Mouse (Mus musculus) kidney, postnatal 14 days (tissue): Measurements from ENCODE around the gene Mettl26.

ENCODE experiments used
- DNase-seq: peaks from one replicate; pipeline ENCODE4 v3.0.0; 2022; ENCODE audit warnings: mixed read lengths

The Mettl26 gene

DNA sequence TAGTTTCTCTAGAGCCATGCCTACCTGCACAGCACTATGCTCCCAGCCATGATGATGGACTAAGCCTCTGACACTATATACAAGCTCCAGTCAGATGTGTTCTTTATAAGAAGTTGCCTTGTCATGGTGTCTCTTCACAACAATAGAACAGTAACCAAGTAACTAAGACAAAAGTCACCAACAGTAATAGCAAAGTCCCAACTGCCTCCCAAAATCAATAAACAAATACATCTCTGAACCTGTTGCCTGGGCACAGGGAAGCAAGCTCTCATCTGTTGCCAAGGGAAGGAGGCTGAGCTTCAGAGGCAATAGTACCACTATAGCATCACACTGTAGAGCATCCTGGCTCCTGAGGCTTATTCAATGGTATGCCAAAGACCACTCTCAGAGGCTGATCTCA, 11.9 kb downstream of the Mettl26 start:
- DNase-seq: no peak

DNA sequence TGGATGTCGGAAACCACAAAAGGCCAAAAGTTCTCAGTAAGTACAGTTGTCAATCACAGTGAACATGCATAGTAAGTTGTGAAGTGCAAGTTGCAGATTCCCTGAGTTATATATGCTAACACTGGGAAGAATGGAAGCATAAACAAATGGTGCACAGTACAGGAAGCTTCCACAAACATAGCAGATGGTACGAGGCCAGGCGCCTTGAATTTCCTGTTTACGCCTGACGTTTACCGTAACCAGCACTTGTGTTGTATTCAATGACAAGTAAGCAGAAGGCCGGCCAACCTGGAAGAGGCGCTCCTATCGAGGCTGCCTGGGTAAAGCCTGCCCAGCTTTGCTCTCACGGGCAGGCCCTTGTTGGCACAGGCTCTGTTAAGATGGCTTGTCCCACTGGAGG, 12.6 kb downstream of the Mettl26 start:
- DNase-seq: no peak

DNA sequence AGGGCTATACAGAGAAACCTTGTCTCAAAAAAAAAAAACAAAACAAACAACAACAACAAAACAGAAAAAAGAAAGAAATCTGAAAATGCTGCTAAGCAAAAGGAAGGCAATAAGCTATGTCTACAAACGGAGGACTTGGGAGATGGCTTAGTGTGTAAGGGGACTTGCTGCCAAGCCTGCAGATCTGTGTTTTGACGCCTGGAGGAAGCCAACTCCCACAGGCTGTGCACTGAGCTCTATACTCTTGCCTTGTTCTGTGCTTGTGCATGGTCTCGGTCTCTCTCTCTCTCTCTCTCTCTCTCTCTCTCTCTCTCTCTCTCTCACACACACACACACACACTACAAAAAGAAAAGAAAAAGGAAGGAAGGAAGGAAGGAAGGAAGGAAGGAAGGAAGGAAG, 14.0 kb downstream of the Mettl26 start:
- DNase-seq: no peak

DNA sequence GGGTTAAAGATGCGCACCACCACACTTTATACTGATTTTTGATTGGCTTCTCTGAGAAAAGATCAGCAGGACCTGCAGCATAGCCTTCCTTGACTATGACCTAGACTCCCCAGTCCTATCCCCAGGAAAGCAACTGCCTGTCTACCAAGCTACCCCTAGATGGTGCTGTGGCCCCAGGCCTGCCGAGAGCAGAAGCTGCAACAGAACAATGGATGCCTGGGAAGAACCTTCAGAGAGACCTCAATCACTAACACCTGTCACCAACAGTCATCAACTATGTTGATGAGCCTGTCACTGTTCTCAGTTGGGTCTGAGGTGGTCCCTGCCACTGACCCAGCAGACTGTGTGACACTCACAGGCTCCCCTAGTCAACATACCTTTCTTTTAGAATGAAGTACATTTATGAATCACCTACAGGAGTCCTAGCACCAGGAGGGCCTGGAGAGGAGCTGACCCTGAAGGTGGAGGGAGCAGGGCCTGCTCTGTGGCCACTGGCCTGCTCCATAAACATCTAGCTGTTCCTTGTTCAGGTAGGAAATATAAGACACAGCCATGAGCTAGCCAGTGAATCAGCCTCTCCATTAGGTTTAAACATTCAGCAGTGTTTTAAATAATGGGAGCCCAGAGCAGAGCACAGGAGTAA, 19.2 kb downstream of the Mettl26 start:
- DNase-seq: peak; percentile 80

DNA sequence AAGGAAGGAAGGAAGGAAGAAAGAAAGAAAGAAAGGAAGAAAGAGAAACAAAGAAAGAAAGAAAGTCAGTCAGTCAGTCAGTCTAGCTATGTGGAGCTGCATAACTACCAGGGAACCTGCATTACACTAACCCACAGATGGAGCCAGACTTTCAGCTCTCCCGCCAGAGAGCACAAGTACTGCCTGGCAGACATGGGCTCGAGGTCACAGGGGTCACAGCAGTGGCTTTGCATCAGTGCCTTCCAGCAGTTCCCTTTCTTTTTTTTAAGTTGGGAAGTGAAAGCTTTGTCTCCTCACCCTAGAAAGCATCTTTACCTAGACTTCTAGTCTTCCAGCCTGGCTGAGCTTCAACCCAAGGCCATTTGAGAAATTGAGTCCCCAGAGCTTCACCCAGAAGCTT, 20.5 kb downstream of the Mettl26 start:
- peak; percentile 61 for DNase-seq

DNA sequence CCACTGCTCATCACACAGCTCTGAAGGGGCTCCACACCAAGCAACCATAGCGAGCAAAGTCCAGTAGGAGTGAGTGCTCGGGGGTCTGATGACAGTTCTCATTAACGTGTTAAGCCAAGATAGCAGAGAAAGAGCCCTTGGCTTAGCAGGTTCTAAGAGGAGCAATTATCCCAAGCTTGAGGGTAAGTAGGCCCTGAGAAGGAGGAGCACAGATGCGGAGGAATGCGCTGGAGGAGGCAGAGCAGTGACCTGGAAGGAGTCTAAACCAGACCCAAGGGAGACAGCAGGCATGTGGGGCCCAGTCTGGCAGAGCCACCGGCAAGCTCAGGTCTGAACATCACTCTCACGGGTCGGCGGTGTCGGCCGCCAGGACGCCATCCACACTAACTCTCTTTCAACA, 21.0 kb downstream of the Mettl26 start:
- DNase-seq: no peak

DNA sequence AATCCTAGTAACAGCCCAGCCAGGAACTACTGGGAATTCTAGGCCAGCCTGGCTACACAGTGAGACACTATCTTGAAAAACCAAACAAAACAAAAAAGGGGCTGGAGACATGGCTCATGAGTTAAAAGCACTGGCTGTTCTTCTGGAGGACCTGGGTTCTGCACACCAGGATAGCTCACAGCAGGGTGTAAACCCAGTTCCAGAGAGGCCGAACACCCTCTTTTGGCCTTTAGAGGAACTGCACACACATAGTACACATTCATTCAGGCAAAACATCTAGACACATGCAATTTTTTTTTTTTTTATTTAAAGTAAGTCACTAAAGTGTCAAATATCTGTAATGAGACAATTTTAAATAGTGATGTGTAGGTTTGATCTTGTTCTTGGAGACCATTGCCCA, 25.3 kb downstream of the Mettl26 start:
- DNase-seq: no peak

DNA sequence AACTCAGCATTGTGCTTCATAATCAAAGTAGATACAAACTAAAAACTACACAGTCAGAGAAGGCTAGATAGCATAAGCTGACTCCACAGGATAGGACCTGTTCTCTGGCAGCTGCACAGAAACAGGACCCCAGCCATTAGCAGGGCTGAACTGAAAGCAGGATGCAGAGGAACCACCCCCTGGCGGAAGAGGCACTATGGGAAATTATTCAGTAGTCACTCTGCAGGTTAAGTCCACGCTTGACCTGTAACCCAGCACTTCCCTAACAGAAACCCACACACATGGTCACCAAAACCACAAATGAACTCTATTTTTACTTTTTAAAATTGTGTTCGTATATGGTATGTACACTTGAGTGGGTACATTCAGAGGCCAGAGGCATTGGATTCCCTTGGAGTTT, 28.2 kb downstream of the Mettl26 start:
- DNase-seq: no peak

DNA sequence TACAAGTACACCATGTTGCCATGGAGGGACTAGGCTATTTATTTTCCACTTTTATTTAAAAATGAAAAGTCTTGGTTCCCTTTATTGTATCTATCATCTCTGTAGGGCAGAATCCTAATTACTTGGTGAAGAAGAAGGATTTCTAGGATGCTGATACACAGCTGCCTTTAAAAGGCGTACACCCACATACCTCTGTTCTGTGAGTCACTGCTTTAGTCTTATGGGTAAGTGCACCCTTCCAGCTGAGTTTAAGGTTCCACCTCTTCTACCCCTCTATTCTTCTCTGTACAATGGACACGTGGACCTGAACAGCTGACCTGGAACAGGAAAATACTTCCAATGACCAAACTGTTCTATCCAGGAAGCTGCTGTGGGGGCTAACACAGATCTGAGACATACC, 32.8 kb downstream of the Mettl26 start:
- no peak for DNase-seq

DNA sequence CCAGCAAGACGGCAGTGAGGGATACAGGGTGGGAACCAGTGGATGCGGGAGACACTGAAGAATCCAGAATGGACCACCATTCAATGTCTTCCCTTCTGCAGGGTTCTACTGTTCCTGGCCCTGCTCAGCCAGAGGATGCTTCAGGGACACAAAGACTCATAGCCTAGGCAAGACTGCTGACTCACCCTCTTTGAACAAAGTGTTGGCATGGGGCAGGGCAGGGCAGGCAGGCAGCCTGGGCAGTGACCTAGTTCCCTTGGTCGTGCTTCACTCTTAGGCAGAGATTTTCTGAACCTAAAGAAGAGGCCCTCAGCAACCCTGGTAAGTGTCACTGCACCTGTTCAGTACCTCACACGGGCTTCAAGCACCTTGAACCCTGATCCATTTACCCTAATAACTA, 36.9 kb downstream of the Mettl26 start:
- peak; percentile 24 for DNase-seq

DNA sequence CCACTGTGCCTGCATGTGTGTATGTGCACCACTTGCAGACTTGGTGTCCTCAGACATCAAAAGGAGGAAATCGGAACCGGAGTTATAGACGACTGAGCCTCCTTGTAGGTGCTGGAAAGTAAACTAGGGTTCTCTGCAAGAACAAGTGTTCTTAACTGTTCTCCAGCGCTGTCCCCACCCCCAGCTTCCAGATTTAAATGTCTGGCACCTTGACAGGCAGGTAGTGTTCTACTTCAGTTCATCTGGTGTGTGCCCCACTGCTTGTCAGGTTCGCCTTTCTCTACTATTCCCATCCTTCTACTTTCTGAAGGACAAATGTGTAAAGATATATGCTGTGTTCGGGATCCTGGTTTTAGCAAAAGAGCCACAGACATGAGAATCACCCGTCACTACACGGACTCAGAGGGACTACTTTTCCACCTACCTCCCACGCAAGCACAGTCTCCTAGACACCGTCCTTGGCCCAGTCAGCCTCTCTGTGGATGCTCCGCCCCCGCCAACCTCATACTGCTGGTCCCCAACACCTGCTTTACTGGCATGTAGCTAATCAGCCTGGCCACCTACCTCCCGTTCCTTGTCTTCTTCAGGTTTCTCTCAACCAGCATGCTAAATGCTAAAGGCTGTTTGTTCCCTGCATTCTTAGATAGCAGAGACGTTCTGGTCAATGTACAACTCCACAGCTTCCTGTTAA, 38.5 kb downstream of the Mettl26 start:
- peak; percentile 34 for DNase-seq

DNA sequence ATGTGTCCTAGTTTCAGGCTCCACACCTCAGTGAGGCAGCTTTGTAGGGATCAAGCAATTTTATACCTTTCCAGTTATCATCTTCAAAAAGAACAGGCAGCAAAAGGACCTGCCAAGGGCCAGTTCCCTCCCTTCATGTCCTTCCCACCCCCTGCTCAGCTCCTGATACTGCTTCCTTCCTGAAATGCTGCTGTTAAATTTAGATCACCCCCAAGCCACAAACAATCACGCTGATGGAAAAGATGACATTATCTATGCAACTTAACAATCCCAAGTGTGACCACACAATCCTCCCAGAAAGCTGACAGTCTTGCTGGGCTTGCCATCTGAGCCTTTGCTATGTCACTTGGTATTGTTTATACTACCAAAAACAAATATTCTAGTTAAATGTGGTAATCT, 39.0 kb downstream of the Mettl26 start:
- DNase-seq: peak; percentile 12

DNA sequence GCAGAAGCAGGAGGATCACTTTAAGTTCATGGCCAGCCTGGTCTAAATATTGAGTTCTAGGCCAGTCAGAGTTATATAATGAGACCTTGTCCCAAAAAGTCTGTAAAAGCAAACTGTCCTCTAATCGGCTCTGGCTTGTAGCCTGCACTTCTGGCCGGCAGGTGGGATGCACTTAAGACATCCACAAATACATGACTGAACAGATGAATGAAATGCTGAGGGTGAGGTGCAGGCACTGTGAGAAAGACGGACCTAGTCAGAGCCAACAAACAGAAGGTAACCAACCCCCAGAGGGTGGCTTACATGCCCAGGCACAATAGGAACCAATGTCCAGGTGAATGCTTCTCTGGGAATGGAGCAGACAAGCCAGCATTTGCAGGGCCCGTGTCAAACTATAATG, 39.4 kb downstream of the Mettl26 start:
- no peak for DNase-seq

DNA sequence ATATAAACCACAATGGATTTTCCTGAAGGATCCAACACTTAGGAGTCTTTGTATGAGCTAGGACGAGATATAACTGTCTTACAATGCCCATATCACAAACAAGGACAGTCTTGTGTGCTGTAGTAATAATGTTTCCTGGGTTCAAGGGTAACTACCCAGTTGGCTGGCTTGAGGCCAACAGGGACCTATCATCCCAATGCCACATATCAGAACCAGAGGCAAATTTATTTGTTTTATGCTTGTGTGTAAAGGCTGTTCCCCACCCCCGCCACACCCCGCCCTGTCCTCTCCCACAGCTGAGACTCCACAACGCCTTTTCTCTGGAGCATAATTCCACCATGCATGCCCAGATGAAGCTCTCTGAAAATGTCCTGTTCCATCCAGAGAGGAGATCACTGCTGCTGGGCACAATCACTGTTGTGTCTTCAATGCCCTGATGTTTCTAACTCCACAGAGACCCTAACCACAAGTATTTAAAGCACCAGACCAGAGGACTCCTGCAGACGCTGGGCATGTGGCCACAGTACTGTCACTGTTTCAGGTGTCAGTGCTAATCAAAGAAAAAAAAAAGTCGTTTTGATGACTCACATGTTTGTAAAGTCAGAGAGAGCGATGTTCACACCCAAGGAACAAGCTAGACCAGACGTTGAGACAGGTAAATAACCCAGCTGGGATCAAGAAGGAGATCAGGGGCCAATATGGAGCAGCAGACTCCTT, 42.2 kb downstream of the Mettl26 start:
- DNase-seq: no peak

DNA sequence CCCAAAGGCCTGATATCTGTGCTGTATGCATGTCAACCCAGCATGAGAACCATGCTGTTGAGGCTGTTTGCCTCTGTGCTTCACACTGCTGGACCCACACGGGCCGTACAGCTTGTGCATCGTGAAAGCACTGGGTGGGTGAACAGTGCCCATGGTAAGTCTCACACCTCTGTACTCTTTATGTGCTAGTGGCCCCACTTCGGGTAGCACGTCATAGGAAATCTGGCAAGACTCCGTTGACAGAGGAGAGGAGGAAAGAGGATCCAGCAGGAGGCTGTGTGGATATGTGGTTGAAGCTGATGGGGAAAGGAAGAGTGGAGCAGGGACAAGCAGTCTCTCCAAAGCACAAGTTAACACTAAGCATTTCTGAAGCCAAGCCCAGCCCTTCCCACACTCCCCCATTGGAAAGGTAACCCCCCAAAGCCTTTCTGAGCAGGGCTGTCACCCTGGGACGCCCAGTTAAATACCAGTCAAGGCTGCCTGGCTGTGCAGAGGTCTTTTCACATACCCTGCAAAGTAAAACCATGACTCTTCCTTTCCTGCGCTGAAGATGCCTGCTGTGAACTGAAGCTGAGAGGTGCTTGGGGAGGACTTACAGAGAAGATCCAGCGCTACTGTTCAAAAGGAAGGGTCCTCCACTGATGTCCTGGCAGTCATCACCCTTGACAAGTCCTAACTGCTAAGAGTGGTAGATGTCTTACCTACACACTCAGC, 43.3 kb downstream of the Mettl26 start:
- DNase-seq: no peak

DNA sequence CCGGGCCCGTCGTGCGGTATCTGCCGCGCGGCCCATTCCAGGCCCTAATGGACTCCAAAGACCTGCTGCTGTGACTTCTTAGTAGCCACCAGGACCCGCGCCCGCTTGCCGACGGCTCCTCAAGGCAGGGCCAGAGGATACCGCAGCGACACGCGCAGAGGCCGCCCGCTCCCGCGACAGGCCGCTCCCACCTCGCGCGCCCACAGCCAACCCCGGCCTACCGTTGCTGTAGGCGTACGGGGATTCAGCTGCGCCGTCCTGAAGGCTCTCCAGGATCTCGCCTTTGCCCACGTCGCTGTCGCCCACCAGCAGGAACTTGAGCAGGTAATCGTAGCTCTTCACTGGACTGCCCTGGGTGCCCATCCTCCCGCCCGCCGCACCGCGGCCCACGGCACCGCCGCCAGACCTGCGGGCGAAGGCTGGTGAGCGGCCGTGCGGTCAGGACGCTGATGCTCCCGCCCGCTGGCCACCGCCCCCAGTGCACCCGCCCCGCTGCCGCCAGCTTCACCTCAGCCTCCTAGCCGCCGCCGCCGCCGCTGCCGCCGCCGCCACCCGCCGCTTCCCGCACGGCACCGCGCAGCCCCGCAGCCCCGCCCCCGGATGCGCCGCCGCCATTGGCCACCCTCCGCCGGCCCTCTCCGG, 44.4 kb downstream of the Mettl26 start, which contains the start of gene Rab40c:
Rab40c (minus strand) TSS at position 584 of the 642 bp plus-strand sequence.
- DNase-seq: no peak

DNA sequence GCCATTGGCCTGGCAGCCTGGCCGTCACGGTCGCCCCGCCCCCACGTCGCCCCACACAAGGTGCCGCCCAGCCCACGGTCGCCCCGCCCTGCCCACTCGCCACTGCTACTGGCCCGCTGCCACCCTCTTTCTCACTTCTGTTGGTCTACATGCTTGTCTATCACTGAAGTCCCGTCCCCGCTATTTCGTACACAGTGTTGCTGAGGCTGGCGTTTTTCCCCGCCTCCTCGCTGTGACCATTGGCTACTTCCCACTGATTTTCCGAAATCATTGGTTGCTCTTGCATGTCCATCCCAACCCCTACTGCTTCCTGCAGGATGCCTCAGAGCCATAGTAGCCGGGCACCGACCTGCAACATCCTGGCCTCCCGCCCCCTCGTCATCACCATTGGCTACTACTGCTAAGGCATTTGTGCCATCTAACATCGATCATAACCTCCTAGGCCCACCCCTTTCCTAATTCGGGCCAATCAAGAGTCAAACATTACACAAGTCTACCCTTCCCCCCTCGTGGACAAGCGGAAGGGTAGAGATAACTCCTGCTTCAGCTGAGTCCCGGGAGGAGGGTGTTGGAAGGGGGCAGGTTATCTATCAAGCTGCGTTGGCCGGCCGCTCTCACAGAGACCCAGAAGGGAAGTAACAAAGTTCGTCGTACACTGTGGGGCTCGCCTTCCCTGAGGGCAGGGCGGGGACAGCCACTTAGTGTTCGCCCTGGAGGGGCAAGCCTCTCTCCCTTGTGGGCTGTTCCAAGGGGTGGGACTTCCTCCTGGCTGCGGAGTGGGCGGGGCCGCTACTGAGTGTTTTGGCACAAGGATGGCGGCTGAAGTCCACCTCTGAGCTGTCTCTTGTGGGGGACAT, 45.1 kb downstream of the Mettl26 start:
- DNase-seq: peak; percentile 100

DNA sequence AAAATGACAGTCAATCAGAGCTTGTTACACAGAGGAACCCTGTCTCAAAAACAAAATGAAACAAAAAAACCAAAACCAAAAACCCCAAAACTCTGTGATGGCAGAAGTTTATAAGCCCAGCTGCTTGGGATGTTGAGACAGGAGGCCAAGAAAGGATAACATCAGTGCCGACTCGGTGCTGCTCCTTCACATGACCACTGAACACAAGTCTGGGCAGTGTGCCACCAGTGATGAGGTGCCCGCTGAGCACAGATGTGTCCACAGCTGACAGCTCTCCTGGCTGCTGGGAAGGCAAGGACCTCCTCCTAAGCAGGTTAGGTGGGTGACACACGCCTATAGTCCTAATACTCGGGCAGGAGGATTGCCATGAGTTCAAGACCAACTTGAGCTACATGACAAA, 47.2 kb downstream of the Mettl26 start:
- peak; percentile 40 for DNase-seq

DNA sequence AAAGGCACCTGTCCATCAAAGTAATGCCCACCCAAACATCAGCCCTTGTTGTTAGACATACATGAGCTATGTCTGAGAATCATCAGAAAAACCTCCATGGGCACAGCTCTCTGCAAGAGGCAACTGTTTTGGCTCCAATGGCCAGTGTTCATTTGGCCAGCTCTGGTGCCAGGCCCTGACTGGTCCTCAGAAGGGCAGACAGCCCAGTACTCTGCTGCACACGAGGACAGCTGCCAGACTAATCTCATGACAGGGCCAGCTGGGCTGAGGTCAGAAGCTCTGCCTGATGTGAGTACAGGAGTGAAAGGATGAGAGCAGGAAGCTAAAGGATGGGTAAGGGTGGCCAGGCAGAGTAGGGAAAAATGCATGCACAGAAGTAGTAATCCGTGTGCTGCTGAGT, 50.5 kb downstream of the Mettl26 start:
- DNase-seq: no peak
